Mouse (Mus musculus) neural tube, embryonic 14.5 days (tissue): Measurements from ENCODE around the gene Prrt1. TPM values are rescaled to one million over a fixed set of nuclear protein-coding genes. Genes with fewer than 3 reads are reported as not detected.

Source experiments
- ATAC-seq: fragments of 200-750 bp; cut with Nextera tagmentation; 2 replicates; pipeline ENCODE4 v1.8.0; 2017; ENCODE audit warnings: low read depth, mild to moderate bottlenecking, moderate TSS enrichment, moderate library complexity
- H3K27ac ChIP-seq: fragments of 300-500 bp; sonication (generic); 2 replicates; pipeline ENCODE4 v1.5.1; 2014; ENCODE audit warnings: low read depth, mild to moderate bottlenecking, control low read depth, low read length, moderate library complexity, mixed read lengths
- H3K27me3 ChIP-seq: fragments of 300-500 bp; sonication (generic); 2 replicates; pipeline ENCODE4 v1.6.1; 2014; ENCODE audit warnings: low read length; ENCODE audit not compliant: control insufficient read depth, insufficient read depth
- H3K36me3 ChIP-seq: fragments of 300-500 bp; sonication (generic); 2 replicates; pipeline ENCODE4 v1.6.1; 2014; ENCODE audit warnings: low read length, mixed read lengths; ENCODE audit not compliant: control insufficient read depth, insufficient read depth
- H3K4me1 ChIP-seq: fragments of 300-500 bp; sonication (generic); 2 replicates; pipeline ENCODE4 v1.6.1; 2014; ENCODE audit warnings: low read length; ENCODE audit not compliant: control insufficient read depth, insufficient read depth
- H3K4me2 ChIP-seq: fragments of 300-500 bp; sonication (generic); 2 replicates; pipeline ENCODE4 v1.6.1; 2014; ENCODE audit warnings: mild to moderate bottlenecking, low read depth, low read length, control low read depth
- H3K4me3 ChIP-seq: fragments of 300-500 bp; sonication (generic); 2 replicates; pipeline ENCODE4 v1.5.1; 2014; ENCODE audit warnings: low read depth, low read length, control low read depth, mixed read lengths
- H3K9ac ChIP-seq: fragments of 300-500 bp; sonication (generic); replicated peaks from 2 replicates; pipeline ENCODE4 v1.6.1; 2014; ENCODE audit warnings: low read depth, mild to moderate bottlenecking, control low read depth, low read length, mixed read lengths
- H3K9me3 ChIP-seq: fragments of 300-500 bp; sonication (generic); 2 replicates; pipeline ENCODE4 v1.6.1; 2016; ENCODE audit warnings: low read length; ENCODE audit not compliant: control insufficient read depth
- WGBS: fragments of 180-500 bp; shearing (Covaris S2); extraction: QIAGEN DNeasy Blood & Tissue Kit; methylation state at CpG from one replicate; pipeline ENCODE4 v1.1.7; 2014; 5-methylcytosine and 5-hydroxymethylcytosine counted together
- polyA plus RNA-seq: library from polyadenylated mRNA; unstranded; fragments of >200 nt; fragmentation: Nextera tagmentation; extraction: Ambion mirVana; gene quantifications from 2 replicates; pipeline ENCODE4 v1.2.1, GENCODE M21; 2014

Prrt1 gene
- polyA plus RNA-seq, 1 experiment from 2014 or later: 9.3 TPM

DNA sequence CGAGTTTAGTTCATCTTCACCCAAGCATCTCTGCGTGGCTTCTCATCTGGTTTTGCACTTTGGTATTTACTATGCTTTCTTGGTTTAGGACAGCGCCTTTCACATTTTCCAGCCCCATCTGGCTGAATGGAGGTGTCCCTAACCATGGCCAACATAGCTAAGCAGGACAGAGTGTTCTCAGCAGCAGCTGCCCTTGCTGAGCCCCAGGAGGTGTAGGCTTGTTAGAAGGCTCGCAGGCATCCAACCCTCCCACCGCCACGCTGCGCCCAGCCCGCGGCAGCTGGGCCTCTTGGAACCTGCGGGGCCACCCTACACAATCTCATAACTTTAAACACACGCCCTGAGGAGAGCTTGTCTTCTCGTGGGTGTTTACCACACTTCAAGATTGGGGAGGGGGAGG is 47.3 kb downstream of the Prrt1 start:
- peaks cover 3% of the 10 kb centered on the region; the same call in 1 of the 2 replicates for H3K4me1 ChIP-seq
- H3K27ac ChIP-seq: no peak overlapping the region
- H3K9me3 ChIP-seq: no peaks in the 10 kb centered on the region
- no peak overlapping the region for H3K4me3 ChIP-seq
- H3K4me2 ChIP-seq: no peak overlapping the region
- 72% methylated on average over 12 of the region's 12 CpGs for WGBS
- no peak for ATAC-seq
- peaks cover 19% of the 10 kb centered on the region for H3K27me3 ChIP-seq
- no peak overlapping the region for H3K9ac ChIP-seq
- H3K36me3 ChIP-seq: no peaks in the 10 kb centered on the region

- Histone ChIP-seq H3K4me1 (no peaks in the 10 kb centered on the region), H3K4me2 (no peak overlapping the region), H3K27ac (no peak overlapping the region), H3K27me3 (no peaks in the 10 kb centered on the region), H3K9me3 (no peaks in the 10 kb centered on the region), H3K9ac (no peak overlapping the region), H3K36me3 (no peaks in the 10 kb centered on the region), H3K4me3 (no peak overlapping the region)
- no peak for ATAC-seq
- 81% methylated on average over 26 of the region's 26 CpGs for WGBS
Observed at GRCm38 (mm10) chr17:34680191-34680590, 50.9 kb downstream of the Prrt1 start.

DNA sequence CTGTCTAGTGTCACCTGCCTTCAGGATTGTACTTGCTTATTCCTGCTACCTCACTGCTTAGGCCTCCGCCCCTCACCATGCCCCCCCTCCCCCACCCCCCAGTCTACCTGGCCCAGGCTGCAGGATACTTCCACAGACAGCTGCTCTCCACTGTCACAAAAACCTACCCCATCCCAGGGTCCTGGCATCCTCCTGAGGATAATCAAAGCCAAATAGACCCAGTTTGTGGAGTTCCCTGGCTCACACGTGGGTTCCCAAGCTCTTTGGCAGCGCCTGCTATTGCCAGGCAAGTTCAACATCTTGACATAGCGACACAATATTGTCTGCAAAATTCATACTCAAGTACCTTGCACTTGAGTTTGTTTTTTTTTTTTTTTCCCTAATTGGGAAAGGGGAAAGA is 51.3 kb downstream of the Prrt1 start:
- H3K27ac ChIP-seq: no peak overlapping the region
- no peak overlapping the region for H3K4me2 ChIP-seq
- no peak for ATAC-seq
- no peaks in the 10 kb centered on the region for H3K4me1 ChIP-seq
- no peak overlapping the region for H3K4me3 ChIP-seq
- H3K9me3 ChIP-seq: no peaks in the 10 kb centered on the region
- H3K36me3 ChIP-seq: no peaks in the 10 kb centered on the region
- no peak overlapping the region for H3K9ac ChIP-seq
- WGBS: 84% methylated on average over 4 of the region's 4 CpGs
- H3K27me3 ChIP-seq: no peaks in the 10 kb centered on the region

GRCm38 (mm10) chr17:34681132-34681571 is 51.8 kb downstream of the Prrt1 start:
- Histone ChIP-seq H3K36me3 (no peaks in the 10 kb centered on the region), H3K9me3 (no peaks in the 10 kb centered on the region), H3K4me3 (no peak overlapping the region), H3K4me2 (no peak overlapping the region), H3K9ac (no peak overlapping the region), H3K27ac (no peak overlapping the region), H3K27me3 (no peaks in the 10 kb centered on the region), H3K4me1 (no peaks in the 10 kb centered on the region)
- WGBS: 77% methylated on average over 17 of the region's 17 CpGs
- no peak for ATAC-seq

- Histone ChIP-seq H3K4me2 (no peak overlapping the region), H3K4me1 (no peaks in the 10 kb centered on the region), H3K9ac (no peak overlapping the region), H3K27me3 (no peaks in the 10 kb centered on the region), H3K27ac (no peak overlapping the region), H3K36me3 (no peaks in the 10 kb centered on the region), H3K4me3 (no peak overlapping the region), H3K9me3 (no peaks in the 10 kb centered on the region)
- 81% methylated on average over 11 of the region's 11 CpGs for WGBS
- ATAC-seq: no peak
Observed at GRCm38 (mm10) chr17:34681881-34682536, 52.7 kb downstream of the Prrt1 start.

Other genes with a start within 250 kb of the Prrt1 start
- 4.2 and 6.0 TPM in 2 replicates for gene BC051142, start 230.7 kb upstream of the Prrt1 start, polyA plus RNA-seq
- gene Btnl4, start 152.2 kb upstream of the Prrt1 start, polyA plus RNA-seq: not detected in 2 replicates
- not detected in 2 replicates for gene Btnl6, start 112.2 kb upstream of the Prrt1 start, polyA plus RNA-seq
- gene Notch4, start 65.3 kb upstream of the Prrt1 start, polyA plus RNA-seq: 7.0 and 10.1 TPM in 2 replicates
- gene Gpsm3, start 39.7 kb upstream of the Prrt1 start, polyA plus RNA-seq: 1.4 and 3.7 TPM in 2 replicates
- gene Pbx2, start 38.3 kb upstream of the Prrt1 start, polyA plus RNA-seq: 7.7 and 8.2 TPM in 2 replicates
- gene Ager, start 31.7 kb upstream of the Prrt1 start, polyA plus RNA-seq: 1.2 and 1.4 TPM in 2 replicates
- gene Rnf5, start 25.8 kb upstream of the Prrt1 start, polyA plus RNA-seq: 213 and 221 TPM in 2 replicates
- 103 and 108 TPM in 2 replicates for gene Agpat1, start 25.3 kb upstream of the Prrt1 start, polyA plus RNA-seq
- gene Egfl8, start 13.6 kb upstream of the Prrt1 start, polyA plus RNA-seq: 6.0 and 18.2 TPM in 2 replicates
- gene Ppt2, start 1.0 kb upstream of the Prrt1 start, polyA plus RNA-seq: 21.9 and 25.4 TPM in 2 replicates
- gene Fkbpl, start 15.2 kb downstream of the Prrt1 start, polyA plus RNA-seq: 11.5 and 14.8 TPM in 2 replicates
- 71.8 and 92.5 TPM in 2 replicates for gene Atf6b, start 17.6 kb downstream of the Prrt1 start, polyA plus RNA-seq
- 0.23 and 0.32 TPM in 2 replicates for gene Tnxb, start 41.0 kb downstream of the Prrt1 start, polyA plus RNA-seq
- gene C4b, start 114.3 kb downstream of the Prrt1 start, polyA plus RNA-seq: not detected in 2 replicates
- not detected in 2 replicates for gene Cyp21a1, start 175.0 kb downstream of the Prrt1 start, polyA plus RNA-seq
- gene Stk19, start 207.4 kb downstream of the Prrt1 start, polyA plus RNA-seq: 30.5 and 37.7 TPM in 2 replicates
- gene Dxo, start 207.5 kb downstream of the Prrt1 start, polyA plus RNA-seq: 59.4 and 67.7 TPM in 2 replicates
- gene Skiv2l, start 220.7 kb downstream of the Prrt1 start, polyA plus RNA-seq: 46.2 and 57.7 TPM in 2 replicates
- 78.3 and 78.9 TPM in 2 replicates for gene Nelfe, start 220.9 kb downstream of the Prrt1 start, polyA plus RNA-seq
- gene Cfb, start 233.0 kb downstream of the Prrt1 start, polyA plus RNA-seq: 1.3 and 2.0 TPM in 2 replicates
- gene Zbtb12, start 249.9 kb downstream of the Prrt1 start, polyA plus RNA-seq: 2.2 and 2.3 TPM in 2 replicates